Mouse (Mus musculus): ENCODE data around the gene B4galnt3.

GRCm38 (mm10) chr6:120179756-120180206 is 114.6 kb downstream of the B4galnt3 start:
- TF ChIP-seq CTCF (IDR thresholded peaks at IDR 0.05; ENCODE audit: low read depth): no peak
- no peak for TF ChIP-seq EP300 (IDR thresholded peaks at IDR 0.05; ENCODE audit: low read depth)
